Mouse (Mus musculus) layer of hippocampus, adult 8-10 months (tissue): ENCODE results near the gene Kirrel3. TPM values are rescaled to one million over a fixed set of nuclear protein-coding genes. Genes with fewer than 3 reads are reported as not detected.
A peak's percentile ranks its signal among the peaks of the same experiment; 100 is the strongest.

Experiments
- DNase-seq, 2 experiments: peaks; one replicate each; pipeline ENCODE4 v3.0.0; 2022; ENCODE audit warnings: low spot score in 2 of 2
- total RNA-seq, 4 experiments: library from RNA; stranded (reverse); gene quantifications; 2 replicates each; pipeline ENCODE4 v1.2.4; 2022

Gene Kirrel3
- total RNA-seq, 4 experiments from 2014 or later: 49.7 to 55.4 (median 53.9) TPM

DNA sequence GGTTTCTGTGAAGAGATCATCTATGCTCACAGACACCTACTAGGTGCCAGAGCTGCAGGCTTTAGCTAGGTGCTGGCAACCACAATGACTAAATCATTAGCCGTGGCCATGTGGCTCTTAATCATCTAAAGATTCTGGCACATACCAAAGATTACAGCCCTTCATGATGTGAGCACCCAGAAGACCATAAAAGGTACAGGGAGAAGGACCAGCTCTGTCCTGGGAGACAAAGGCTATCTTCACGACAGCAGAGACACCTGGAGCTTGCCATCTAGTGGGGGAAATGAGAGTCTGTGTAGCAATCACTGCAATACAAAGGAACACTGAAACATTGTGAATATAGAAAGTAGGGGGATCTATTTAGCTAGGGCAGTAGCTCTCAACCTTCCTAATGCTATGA, 262.3 kb downstream of the Kirrel3 start:
- DNase-seq: no peak

DNA sequence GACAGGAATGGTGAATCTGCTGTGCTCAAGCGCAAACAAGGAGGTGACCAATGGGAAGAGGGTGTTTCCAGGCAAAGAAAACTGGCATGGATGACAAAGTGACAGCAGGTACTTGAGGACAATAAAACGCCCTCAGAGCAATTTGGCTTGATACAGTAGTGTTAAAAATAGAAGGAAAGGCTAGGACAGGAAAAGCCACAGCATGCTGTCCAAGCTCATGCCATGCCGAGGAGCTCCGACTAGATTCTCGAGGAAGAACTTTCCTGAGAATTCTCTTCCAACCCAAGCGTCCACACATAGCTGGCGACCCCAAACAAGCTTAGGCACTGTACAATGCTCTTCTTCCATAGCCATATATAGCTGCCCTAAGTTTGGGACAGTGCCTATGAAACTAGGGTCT, 263.5 kb downstream of the Kirrel3 start:
- no peak for DNase-seq

DNA sequence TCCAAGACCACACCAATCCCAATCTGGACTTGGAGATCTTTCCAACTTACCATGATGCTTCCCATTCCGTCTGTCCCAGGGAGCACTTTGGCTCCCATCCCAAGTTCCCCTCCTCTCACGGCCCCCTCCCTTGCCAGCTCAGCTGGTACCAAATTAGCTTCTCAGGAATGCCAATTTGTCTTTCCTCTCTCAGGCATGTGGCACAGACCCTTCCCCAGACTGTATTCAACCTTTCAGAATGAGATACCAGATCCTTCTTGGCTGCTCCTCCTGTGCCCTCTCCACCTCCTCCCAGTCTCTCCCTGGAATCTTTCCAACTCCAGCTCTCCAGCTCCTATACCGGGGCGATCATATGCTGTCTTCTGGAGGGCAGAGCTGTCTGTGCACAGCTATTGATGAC, 264.2 kb downstream of the Kirrel3 start:
- DNase-seq: no peak

DNA sequence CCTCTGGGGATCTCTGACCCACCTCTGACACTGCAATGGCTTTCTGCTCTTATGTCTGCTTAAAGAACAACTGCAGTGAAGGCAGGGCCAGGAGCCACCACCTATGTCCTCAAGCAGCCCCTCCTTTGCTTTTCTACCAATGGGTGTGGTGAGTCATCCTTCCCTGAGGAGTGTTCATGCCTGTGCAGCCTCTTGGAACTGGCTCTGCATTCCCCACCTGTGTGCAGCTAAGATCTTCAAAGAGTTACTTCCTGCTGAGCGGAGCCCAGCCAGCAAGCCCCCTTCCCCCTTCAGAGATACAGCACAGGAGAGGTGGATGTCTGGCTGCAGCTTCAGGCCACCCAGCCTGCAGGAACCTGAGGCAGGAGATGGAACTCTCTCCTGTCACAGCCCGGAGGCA, 265.2 kb downstream of the Kirrel3 start:
- no peak for DNase-seq

DNA sequence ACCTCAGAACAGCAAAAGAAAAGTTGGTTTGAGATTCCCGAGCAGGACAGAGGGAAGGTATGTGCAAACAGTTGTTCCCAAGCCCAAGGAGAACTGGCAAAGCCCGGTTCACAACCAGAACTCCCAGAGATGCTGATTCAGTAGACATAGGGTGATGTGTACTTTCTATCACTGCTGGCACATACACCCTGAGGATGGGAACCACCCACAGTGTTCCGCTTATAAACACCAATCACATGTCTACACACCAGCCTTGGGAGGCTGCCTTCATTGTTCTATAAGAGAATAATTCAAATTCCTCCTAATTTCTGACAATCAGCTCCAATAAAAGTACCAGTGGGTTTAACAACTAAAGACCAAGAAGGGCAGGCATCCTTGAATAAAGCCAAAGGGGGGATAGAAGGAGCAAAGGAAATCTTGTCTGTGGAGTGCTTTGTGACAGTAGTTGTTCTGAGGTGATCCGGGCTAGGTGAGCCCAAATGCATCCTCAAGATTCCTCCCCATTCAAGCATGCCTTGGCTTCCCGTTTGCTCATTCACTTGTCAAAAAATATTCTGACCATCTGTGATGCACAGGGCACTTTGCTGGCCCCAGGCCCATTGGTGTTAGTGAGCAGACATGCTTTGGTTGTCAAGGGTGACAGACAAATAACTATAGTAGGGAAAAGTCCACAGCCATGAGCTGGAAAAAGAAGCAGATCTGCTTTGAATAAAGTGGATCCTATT, 266.5 kb downstream of the Kirrel3 start:
- DNase-seq: peak in 1 of 2 experiments; percentile 30

DNA sequence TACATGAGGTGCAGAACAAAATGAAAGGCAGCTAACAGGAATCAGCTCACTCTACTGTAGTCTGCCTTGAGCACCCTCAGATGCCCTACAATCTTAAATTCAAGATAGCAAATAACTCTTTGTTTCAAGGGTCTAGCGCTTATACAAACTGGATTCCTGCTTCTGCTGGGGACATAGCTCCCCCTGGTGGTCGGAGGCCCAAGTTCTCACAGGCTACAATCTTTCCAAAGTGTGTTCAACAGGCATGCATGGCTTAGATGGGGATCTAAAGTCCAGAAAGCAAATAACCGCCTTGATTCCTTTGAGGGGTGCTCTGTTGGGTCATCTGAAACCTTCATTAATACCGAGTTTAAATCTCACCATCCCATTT, 267.1 kb downstream of the Kirrel3 start:
- DNase-seq: peak in 1 of 2 experiments; percentile 82

DNA sequence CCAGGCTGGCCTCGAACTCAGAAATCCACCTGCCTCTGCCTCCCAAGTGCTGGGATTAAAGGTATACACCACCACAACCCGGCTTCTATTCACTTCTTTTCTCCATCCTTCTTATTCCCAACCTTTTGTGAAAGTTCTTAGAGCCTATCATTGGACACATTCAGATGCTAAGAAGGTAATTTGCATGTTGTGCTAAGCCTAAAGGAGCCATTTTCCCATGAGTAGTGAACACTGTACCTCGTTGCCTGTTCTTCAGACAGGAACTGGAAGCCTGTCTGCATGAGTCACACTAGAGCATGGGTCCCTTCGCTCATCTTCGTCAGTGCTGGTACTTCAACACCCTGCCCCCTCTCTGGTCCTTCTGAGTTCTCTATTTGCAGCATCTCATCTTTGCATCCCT, 268.2 kb downstream of the Kirrel3 start:
- no peak for DNase-seq

DNA sequence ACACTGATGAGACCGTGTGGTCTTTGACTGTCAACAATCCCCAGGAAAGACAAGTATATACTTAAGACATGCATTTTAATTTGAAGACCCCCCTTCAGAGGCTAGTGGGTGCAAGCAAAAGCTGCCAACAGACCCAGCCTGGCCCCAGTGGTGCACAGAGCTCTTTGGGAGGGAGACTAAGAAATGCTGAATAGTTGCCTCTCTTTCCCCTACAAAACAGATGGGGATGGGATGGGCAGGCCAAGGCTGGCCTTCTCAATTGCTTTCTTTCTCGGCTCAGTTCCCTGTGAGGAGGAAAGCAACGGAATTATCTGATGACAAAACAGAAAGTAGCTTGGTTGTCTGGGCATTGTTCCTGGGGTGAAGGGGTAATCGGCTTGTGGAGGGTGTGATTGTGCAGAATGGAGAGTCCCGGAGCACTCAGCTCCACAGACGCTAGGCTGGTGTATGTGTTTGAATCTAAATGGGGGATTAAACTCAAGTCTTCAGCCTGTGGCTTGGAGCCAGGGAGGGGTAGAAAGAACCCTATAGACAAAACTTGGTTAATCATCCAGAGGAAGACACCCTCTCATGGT, 268.9 kb downstream of the Kirrel3 start:
- no peak for DNase-seq

DNA sequence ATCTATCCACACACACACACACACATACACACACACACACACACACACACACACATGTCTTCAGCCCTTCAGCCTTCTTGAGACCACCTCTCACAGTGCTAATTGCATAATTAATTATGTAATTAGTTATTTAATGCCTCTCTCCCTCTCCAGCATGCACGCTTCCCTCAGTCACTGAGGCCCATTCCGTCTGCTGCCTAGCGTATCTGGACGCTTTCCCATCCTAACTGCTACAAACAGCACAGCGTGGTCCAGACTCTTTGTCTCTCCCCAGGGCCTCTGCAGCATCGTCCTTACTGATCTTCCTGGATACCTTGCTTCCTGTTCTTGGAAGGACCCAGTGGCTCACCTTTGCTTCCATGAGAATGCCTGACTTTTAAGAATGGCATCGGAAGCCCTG, 270.4 kb downstream of the Kirrel3 start:
- peak in 1 of 2 experiments; percentile 47 for DNase-seq

DNA sequence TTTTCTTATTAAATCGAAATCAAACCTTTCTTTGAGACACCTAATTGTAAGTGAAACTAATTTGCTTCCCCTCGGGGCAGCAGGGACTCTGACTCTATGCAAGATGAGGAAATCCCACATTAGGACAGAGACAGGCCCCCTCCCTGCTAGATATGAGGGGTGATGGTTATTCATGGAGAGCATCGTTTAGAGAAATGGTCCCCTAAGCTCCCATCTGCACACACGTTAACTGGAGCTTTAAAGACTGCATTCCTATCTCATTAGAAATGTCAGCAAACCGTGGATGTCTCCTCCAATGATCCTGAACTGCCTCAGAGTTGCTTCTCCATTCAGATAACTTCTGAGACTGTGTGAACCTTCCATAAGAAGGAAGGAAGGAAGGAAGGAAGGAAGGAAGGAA, 273.2 kb downstream of the Kirrel3 start:
- no peak for DNase-seq

DNA sequence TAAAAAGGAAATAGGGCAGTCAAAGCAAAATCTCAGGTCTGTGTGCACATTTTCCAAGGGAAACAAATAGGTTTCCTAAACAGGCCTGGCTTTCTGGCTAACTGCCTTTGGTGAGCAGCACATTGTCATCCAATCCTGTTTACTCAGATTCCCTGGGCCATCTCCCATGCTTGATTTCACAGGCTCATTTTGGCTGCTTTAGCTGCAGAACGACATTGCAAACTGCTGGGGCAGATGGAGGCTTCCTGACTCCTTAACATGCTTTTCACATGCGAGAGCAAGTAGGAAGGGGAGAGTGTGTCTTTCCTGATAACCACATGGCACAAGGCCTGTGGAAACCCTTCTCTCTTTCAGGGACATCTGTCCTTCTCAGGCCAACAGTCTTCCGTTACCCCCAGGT, 274.8 kb downstream of the Kirrel3 start:
- DNase-seq: peak in 1 of 2 experiments; percentile 57

DNA sequence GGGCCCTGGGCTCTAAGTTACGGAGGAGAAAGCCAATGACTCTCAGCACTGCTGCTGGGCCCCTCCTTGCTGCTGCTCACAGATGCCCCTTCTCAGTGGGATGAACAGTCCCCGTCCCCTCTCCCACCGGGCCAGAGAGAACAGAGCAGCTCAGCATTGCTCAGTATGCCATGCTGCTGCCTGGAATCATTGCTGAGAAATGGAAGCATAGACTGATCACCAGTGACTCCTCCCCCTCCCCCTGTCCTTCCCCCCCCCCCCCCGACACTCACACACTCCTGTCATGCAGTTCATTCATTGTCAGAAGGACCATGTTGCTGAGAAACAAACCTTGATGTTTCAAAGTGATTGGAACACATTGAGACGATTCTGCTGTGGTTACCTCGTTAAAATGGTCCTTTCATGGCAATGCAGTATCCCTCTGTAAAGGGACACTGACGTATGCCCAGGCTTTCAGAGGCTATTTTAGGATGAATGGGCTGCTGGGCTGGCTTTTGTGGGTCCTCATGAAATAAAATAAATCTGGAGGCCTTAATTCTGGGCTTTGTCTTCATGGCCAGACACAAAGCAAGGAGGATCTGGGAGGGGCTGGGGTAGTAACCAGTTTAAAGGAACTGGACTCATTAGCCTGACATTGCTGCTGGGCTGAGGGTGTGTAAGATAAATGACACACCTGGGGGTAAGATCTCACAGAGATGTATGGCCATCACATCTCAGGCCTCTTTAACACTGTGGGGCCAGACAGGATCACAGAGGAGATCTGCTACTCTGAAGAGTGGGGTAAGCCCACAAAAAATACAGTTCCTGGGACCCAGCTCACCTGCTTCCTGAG, 281.3 kb downstream of the Kirrel3 start:
- DNase-seq: no peak

DNA sequence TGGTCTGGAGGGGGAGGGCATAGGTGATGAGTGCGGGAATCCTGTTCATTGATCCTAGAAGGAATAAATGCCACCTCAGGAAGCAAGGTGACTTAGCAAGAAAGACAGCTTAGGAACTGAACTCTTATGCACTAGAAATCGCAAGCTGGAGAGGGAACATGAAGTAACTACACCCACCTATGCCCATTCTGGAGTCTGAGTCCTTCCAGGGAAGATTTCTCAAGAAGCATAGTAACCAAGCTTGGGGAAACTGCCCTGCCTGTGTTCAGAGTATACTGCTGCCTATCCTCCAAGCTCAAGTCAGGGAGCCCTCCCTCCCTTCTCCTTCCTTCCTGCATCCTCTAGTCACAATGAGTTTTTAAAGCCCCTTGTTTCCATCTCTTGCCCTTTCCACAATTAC, 283.3 kb downstream of the Kirrel3 start:
- no peak for DNase-seq

DNA sequence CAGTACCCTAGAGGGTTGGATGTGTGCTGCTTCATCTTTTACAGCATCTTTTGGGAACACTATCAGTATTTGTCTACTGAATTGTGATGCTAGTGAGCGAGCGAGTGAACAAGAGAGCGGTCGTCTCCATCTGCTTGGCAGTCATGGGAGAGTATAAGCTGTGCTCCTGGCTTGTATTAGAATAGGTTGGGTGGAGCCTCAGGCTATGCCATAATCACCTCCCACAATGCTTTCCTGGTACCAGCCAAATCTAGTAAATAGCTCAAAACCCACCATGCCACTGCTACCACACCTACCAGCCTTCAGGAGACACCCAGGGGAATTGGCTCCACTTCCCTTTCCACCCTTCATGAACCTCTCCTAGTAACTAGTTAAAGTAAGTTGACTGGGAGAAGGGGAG, 285.3 kb downstream of the Kirrel3 start:
- DNase-seq: no peak

DNA sequence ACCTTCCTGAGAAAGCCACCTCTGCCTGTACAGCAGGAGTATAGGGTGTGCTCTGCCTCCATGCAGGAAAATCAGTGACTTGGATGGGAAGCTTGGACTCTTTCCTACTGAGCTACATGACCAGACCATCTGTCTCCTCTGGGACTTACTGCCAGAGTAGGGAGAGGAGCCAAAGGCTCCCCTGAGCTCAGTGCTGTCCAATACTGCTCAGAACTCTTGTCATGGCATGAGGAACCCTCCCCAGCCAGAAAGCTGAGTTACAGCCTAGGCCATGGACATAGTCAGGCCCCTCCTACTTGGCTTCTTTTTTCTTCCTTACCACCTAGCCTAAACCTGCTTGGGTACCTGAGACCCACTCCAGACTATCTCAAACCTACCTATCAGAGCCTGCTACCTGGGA, 285.7 kb downstream of the Kirrel3 start:
- DNase-seq: peak in 1 of 2 experiments; percentile 30

DNA sequence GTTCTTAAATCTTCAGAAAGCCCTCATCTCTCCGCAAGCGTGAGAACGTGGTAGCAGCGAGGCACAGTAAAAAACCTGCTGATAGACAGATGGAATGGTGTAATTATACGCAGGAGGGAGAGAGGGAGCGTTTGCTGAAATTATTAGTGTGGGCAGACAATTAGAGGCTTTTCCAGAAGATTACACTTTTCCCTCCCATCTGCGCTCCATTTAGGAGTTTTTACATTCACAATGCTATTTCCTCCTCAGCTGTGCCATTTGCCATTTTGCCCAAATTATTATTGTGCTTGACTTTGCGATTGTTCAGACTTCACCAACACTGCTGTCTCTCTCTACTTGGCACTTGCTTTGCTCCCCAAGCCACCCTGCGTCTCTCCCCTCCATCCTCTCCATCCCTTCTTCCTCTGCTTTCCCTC, 286.3 kb downstream of the Kirrel3 start:
- peak; percentile 48 to 68 for DNase-seq

DNA sequence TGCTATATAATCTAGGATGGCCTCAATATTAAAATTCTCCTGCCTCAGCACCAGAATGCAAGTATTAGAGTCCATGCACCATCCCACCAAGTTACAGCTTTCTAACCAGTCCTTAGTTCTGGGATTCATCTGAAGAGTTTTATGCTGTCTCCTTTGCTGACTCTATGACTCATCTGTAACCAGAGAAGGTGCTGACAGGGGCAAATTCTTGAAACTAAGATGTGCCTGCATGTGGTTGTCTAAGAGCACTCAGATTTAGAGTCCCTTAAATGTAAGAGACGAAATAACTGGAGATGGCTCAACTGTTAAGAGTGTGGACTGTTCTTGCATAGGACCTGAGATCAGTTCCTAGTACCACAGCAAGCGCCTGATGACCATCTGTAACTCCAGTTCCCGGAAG, 295.7 kb downstream of the Kirrel3 start:
- no peak for DNase-seq

DNA sequence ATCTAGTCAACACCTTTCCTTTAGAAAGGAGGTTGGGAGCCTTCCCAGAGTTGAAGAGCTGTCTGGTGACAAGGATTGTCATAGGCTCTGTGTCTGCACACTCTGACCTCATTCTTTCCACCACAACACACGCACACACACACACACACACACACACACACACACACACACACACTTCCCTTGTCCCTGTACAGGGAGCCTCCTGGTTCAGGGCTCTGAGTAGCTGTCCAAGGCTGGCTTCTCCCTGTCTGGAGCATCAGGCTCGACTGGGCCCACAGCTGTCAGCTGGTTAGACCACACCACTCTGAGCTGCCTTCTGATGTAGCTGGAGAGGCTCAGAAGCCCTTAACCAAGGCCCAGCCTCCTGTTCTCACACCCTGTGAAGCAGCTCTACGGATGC, 302.2 kb downstream of the Kirrel3 start:
- DNase-seq: no peak

DNA sequence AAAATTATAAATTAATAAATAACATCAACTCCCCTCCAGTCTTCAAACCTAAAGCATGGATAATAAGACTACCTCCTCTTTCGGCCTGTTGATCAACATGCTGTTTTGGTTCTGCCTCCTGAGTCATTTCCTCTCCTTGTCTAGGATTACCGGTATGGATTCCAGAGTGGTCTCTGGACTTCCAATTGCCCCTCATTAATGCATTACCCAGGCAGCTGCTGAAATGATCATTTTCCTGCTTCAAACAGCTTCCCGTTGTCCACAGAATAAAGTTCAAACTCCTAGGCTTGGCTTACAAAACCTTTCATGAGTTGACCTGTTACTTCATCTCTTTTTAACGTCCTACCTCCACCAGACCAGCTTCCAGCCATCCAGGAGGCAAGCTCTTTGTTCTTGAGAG, 309.5 kb downstream of the Kirrel3 start:
- DNase-seq: no peak

DNA sequence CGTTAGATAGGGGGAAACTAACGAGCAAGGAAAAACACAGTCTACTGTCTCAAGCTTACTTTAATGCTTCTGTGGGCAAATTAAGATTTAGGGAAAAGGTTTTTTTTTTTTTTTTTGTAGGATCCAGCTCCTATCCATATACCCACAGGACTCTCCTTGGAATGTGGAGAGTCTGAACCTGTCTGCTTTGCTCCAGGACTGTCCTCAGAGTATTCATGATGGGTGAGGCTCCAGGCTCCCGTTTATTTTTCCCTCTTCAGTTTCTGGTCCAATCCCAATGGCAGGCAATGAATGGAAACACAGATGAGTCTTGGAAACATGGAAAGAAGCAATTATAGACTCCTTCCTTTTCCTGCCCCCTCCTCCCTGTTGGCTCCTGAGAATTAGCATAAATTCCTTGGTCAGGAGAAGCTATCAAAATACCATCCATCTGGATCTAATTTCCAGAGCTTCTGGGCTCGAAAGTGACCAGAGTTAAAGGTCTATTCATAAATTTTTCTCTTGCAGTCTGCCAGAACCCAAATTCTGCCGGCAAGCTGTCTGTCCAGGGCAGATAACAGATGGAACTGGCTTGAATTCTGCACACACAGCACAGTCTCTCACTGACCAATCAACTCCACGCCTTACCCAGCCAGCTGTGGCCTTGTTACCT, 312.1 kb downstream of the Kirrel3 start:
- DNase-seq: no peak

DNA sequence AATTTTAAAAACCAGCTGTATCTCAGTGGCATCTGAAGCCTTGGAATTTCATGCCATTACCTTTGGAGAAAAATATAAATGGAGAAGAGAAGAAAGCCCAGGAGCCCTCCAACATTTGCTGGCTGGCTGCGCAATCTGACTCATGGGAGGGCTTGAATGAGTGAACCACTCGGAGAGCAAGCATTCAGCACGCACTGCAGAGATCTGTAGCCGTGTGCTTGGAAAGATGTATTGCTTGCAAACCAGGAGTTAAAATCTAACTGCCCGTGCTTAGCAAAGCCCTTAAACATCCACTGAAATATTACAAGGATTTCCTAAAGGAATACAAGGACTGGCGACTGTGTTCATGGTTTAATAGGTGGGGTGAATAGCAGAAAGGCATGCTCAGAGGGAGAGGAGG, 316.0 kb downstream of the Kirrel3 start:
- no peak for DNase-seq

DNA sequence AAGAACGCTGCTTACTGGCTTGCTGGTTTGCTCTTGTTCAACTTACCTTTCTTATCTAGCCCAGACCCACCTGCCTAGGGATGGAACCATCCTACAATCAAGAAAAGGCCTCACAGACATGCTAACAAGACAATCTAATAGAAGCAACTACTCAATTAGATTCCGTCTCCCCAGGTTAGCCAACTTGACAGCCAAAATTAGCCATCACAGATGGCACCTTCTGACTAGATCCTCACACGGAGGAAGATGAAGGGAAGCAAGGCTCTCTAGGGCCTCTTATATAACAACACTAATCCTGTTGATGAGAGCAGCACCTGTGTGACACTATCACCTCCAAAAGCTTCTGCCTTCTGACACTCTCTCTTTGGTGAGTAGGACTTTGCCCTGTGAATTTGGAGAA, 321.2 kb downstream of the Kirrel3 start:
- no peak for DNase-seq
